Mouse (Mus musculus) right cerebral cortex, adult 18-20 months (tissue): ENCODE measurements around the gene Tceanc2.

Experiments
- DNase-seq: peaks from one replicate; pipeline ENCODE4 v3.0.0; 2022; ENCODE audit warnings: mixed read lengths

Gene Tceanc2

DNA sequence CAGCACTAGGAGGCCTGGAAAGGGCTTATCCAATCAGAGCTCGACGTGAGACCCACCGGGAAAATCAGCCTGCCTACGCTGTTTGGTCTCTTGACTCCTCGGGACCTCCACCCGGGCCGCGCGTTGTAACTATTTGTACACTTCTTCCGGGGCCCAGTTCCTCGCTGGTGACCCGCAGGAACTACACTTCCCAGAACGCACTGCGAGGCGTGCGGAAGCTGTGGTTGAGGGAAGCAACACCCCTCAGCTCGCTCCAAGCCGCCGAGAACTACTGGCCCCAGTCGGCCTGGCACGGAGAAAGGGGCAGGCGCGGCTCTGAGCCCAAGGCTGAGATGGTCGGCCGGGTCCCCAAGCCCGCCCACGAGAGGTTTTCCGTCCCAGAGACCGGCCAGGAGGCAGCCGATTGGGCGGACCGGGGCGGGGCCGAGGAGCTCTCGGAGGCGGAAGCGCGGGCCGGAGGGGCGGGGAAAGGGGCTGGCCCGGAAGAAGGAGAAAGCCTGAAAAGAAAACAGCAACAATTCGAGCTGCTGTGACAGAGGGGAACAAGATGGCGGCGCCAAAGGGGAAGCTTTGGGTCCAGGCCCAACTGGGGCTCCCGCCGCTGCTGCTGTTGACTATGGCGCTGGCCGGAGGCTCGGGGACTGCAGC is 610 bp downstream of the Tceanc2 start, which contains the start of gene Tmem59:
Tmem59 (plus strand) TSS at position 218 of the 648 bp plus-strand sequence.
- peak; percentile 97 for DNase-seq

DNA sequence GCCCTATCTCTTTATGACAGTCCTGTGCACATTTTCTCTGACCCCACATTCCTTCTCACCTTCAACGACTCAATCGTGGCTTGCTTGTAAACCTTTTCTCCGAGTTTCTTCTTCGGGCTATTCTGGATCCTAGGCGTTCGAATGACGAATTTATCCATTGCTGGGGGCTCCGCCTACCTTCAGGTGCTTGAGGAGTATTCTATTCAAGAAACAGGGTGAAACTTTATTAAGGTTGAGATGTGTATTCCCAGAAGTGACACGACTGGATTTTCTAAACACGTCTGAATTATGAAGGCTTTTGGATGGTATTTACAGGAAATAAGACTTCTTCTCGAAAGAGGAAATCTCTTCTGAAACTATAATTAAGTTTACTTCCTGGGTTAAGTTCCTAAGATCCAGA is 1.4 kb downstream of the Tceanc2 start:
- DNase-seq = no peak

DNA sequence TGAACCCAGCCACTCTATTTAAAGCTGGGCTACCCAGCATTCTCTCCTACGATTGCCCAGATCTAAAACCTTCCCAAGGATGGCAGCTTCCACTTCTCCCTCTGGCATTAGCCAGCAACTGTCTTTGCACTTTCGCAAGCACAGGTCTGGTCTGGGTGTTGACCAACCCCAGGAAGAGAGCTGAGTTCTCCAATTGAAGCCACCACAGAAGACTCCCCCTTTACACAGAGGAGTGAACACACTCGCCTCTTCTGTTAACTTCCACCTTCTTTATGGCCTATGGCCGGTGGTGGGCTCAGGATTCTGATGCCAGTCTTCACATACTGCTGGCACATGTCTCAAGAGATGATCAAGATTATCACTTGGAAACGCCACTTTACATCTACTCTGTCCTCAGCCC is 11.1 kb downstream of the Tceanc2 start:
- no peak for DNase-seq

DNA sequence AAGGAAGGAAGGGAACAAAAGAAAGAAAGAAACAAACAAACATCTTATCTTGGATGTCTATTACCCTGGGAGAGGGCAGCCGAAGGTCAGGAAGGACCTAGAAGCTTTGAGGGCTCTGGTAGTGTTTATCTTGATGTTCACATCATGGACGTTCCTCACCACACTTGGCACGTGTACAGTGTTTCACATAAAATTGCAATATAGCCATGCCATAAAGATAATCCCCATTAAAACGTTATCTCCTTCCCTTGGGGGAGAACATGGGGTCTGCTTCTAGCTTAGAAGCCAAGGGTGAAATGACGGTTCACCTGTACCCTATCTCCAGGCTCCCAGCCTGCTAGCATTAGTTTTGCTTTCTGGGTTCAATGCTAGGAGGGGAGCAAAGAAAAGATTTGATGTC is 12.2 kb downstream of the Tceanc2 start:
- no peak for DNase-seq

DNA sequence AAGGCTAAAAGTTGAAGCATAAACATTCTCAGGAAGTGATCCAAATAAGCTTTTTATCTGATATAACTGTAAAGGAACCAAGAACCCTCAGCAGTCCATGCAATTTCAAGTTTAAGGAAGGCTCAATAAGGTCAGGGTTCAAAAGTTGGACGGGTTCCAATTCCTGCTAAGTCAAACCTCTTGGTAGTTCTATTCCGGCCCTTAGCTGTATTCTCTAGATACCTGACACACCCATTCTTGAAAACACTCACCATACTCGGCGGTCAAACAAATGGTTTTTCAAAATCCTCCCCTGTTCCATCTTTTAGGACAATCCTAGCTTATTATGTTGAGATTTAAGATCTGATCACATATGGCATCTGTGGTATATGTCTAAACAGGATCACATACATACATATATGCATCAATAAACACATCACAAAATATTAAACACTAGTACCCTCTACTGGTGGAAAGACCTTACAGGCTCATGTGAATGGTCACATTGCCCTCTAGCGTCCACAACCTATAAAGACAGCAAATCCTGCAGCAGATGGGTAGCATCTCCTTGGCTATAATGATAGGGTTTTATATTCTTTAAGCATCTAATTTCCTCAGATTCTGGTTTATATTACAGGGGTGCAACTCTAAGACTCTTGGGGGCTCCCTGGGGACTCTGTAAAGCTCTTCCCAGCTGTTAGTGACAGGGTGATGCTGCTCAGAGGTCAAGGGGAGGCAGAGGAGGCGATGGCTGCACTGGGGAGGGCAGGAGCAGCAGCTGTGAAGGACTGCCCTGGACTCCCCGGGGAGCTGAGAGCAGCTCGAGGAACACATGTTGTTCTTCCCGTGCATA is 14.9 kb downstream of the Tceanc2 start:
- DNase-seq = peak; percentile 64

DNA sequence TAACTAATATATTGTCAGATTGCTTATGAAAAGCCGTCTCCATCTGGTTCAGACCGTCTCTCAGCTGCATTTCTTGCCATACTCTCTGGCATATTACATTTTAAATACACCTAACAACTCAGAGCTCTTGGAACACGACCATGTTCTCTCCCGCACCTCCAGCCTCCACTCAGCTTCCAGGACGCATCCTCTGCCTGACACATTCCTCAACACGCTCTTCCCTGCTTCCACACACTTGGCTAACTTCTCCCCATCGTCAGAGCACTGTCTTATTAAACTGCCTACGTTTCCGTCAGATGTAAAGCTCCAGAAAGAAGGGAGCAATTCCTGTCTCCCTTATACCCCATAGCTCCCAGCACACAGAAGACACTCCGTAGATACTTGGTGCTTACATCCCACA is 15.6 kb downstream of the Tceanc2 start:
- DNase-seq = peak; percentile 73

DNA sequence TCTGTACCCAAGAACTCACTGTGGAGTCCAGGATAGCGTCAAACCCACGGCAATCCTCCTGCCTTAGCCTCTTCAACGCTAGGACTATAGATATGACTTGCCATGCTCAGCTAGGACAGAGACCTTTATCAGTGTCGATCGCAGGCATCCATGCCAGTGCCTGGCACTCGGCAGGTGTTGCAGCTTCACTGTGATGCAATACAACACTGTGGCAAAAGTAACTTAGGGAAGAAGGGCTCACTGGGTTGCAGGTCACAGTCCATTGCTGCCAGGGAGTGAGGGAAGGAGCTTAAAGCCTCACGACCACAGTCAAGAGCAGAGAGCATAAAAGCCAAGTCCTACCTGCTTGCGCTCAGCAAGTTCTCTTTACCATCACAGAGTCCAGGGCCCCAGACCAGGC is 18.7 kb downstream of the Tceanc2 start:
- no peak for DNase-seq

DNA sequence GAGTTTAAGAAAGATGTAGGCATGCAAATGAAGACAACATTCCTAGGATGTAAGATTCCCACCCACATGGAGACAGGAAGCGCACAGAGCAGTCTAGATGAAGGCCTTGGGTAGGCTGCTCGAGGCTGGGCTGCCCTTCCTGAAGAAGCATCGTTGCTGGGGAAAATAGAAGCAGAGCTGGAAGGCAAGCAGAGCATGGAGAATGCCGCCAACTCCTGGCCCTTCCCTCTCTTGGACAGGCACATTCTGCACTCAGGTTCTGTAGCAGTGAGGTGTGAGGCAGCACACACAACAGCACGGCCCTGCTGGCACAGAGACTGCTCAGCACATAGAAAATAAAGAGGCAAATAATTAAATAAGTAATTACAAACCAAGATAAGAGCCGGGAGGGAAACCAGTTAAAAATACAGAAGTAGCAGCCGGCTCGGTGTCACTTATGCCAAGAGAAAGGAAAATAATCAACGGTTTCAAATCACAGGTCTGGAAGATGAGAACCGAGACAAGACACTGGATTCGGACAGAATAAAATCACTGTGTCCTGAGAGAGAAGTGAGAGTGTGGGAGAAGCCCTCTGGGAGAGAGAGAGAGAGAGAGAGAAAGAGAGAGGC is 19.6 kb downstream of the Tceanc2 start:
- DNase-seq = peak; percentile 27

DNA sequence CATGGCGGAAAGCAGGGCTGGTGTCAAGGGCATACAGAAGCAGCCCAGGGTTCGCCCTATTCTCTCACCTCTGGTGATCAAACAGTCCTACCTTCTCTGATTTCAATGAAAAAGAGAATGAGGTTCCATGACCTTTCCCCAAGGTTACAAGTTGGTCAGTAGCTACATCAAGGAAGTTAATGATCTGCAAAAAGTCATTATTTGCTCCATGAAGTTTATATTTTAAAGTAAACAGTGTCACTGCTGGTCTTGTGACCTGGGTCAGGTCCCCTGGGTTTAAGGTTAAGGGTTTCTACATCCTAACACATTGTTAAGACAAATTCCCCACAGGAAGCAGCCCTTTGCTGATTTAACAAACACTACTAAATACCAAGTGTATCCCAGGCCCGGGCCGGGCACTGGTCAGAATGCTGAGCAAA is 21.9 kb downstream of the Tceanc2 start:
- no peak for DNase-seq

DNA sequence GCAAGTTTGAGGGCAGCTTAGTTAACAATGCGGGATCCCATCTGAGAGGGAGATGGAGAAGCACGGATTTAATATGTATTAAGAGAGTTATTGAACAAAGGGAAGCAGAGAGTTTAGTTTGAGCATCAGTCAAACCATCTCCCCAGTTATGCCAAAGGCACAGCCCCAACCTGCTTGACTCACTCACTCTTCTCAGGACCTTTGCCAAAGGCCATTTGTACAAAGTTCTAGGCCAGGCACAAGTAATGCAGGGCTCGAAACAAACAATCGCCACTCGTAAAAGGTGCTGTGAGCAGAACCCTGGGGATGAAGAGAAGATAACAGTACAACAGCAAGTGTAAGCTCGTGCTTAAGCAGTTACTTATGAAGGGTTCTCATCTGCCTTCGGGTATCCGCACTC is 26.3 kb downstream of the Tceanc2 start:
- no peak for DNase-seq

DNA sequence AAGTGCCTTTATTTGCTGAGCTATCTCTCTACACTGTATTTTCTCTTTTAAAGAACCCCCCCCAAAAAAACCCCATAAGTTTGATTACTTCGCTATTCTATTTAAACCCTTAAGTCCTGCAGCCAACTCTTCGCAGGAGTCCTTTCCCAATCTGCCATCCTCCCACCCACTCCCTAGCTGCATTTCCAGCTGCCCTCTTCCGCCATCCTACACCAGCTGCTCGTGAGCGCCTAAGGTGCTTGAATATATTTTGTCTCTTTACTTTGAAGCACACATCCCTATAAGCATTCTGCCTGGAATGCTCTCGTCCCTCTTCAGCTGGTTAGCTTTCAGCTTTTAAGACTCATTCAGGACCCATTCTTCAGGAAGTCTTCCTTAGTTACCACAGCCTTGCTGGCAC is 27.9 kb downstream of the Tceanc2 start:
- peak; percentile 66 for DNase-seq

DNA sequence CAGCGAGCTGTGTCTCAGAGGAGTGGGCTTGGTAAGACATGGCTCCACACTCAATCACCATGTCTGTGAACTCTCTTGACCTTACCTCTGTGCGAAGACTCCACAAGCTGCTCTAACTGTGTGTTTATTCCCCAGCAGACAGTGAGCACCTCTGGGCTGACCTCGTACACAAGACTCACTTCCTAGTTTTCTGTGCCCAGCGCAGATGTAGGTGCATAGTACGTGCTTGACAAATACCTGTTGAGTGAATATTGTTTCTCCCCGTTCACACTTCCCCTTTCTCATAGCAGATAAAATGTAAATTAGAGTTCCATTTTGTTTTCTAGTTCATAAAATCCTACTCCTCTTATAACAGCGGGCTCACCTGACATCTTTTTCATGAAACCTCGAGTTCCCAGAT is 35.4 kb downstream of the Tceanc2 start:
- no peak for DNase-seq

DNA sequence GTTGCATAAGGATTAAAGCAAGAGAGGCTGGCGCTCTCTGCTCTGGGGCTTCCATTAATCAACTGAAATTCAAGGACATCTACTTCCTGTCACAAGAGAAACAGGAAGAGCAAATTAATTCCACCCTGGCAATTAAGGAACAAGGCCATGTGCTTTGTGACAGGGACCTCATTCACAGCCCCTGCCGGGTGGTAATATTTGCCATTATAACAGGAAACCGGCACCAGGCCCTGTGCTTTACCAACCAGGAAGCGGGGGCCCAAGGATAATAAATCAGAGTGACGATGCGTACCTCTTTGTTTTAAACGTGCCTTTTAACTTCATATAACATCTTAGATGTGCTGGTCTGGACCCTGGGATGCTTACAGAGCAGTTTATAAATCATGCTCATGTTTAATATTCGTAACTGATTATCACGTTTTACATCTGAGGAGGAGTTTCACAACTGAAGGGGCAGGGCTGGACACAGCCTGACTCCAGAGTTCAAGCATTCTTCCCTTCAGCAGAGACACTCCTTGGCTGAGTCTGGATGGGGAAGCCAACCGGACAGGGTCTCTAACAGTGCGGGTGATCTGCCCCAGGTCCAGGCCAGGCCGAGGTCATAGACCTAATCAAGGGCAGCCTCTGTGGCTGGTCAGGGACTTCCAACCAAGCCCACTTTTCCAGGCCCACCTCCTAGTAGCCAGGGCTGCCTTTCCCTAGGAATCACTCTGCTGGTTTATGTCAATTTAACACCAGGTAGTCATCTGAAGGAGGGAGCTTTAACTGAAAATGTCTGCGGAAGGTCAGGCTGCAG is 38.9 kb downstream of the Tceanc2 start:
- DNase-seq = no peak

DNA sequence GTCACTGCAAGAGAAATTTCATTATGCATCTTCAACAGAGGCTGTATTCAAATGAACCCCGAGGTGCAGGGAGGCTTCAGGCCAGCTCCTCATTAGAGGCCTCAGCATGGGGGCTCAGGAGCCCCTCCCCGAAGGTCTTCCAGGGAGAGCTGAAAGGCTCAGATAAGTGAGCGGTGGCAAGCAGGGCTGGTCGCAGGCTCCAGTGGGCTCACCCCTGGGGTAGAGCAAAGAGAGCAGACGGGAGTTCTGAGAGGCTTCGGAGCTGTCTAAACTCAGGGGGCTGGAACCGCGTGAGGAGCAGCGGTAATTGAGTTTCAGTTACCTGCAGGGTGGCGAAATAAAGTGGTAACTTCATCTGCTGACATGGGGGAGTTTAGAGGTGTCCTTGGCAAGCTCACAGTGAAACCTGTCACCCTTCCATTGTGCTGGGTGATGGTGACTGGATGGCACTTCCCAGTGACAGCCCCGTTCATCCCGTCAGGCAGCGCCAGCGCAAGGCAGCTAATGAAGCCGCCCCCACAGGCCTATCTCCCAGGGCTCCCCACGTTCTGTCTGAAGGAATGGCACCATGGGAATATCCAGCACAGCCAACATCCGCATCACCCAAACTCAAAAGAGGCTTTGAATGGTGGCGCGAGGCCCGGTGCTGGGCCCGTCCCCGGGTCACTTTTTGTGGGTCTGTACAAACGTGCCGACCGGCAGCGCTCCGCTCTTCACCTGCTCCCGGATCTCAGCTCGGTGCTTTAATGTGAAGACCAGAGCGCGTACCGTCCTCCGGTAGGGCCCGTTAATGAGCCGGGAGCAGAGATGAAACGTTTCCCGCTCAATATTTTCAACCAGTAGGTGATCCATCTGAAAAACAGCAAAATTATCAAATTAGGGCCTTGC is 39.7 kb downstream of the Tceanc2 start:
- DNase-seq = no peak

DNA sequence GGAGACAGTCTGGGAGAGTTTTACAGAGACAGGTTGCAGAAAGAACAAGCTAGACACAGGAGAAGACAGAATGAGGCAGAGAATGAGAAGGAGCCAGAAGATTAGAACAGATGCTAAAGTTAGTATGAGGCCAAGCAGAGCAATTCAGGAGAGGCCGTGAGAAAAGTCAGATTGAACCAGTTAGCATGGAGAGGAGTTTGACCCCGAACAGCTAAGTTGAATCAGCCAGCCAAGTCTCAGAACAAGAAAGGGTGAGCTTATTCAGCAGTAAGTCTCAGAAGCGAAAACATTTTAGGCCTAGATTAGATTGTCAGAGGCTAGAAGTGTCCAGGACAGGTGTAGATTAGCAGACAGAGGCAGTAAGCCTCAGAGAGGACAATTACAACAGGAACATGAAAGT is 42.4 kb downstream of the Tceanc2 start:
- no peak for DNase-seq

DNA sequence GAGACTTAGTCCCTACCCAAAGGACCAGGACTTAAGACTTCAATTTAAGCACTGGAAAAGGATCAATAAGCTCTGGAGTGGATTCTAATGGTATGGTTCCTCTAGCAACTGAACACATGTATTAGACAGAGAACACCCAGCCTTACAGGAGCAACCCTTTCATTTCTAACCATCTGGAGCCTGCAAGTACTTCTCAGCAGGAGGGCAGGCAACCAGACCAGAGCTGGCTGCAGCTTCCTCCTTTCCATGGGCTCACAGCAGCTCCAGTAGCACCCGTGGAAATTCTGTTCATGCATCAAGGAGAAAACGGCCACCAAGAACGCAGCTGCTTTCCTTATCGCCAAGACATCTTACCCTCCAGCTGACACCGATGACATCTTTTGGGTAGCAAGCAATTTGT is 43.3 kb downstream of the Tceanc2 start:
- DNase-seq = no peak

DNA sequence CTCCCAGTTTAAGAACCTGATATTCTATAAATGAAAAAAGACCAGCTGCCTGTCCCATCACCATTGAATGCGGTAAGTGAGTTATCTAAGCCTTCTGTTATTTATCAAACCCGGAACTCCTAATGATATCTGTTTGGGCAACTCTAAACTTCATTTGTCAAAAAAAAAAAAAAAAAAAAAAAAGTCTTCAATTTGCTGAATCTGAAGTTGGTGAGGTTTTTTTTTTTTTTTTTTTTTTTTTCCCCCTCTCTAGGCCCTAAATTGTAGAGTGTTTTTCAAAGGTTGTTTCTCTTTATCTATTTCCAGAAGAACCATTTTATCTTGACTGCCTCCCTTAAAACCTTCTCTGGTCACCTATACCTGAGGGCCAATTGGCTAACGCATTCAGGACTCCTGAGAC is 44.0 kb downstream of the Tceanc2 start:
- DNase-seq = no peak

DNA sequence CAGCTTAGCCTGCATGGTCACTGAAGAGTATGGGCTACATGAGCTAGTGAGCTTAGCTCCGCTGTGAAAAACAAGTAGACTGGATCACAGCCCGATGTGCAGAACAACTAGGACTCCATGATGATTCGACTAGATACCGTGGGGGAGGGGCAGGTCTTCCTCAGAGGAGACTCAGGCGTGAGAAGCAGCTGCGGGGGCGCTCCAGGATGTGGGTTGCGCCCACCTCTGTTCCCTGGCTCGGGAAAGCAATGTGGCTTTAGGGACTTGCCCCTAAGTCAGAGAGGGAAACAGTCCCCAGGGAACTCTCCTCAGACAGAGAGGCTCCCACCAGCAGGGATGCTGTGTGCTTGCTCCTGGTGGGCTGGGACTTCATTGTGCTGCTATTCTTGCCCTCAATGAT is 48.4 kb downstream of the Tceanc2 start:
- DNase-seq = peak; percentile 48

DNA sequence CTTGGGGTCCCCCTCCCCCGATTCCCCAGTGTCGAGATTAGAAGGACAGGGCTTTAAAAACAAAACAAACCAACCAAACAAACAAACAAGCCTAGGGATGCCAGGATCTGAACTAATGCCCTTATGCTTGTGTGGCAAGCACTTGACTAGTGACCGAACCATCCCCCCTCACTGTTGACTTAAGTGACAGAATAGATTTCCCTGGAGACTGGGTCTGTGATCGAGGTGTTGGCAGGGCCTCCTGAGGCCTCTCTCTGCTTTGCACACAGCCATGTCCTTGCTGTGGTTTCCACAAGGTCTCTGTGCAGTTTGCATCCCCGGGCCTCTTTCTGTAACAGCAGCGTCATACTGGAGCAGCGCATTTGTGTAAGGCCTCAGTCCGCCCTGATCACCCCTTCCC is 49.5 kb downstream of the Tceanc2 start:
- no peak for DNase-seq

DNA sequence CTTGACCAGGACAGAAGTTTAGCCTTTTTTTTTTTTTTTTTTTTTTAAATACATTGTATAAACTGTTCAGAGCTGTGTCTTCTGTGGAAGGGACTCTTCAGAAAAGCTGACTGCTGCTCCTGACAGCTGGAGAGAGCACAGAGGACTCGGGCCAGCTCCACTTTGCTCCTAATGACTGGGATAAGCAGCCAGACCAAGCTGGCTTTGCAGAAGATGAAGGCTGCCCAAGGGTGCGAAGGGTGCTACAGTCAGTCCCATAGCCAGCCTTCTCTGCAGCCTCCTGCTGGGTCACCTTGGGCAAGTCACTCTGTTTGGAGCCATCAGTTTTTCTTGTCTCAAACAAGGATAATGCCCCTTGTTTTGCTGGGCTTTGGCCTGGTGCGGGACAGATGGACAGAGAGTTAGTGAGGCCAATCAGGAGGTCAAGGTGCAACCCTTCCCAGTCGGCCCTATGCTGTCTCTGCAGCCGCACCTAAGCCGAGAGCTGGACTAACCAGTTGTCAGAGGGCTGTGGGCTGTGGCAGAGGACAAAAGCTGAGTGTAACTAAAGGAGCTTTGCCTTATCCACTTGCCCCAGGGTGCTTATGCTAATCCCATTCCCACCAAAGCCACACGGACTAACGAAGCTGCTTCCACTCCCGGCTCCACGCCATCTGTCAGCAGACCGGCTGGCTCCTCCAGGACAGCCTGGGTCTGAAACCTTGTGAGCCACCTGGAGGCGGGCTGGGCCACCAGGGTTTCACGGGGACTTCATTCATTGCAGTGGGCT is 50.8 kb downstream of the Tceanc2 start:
- DNase-seq = no peak

DNA sequence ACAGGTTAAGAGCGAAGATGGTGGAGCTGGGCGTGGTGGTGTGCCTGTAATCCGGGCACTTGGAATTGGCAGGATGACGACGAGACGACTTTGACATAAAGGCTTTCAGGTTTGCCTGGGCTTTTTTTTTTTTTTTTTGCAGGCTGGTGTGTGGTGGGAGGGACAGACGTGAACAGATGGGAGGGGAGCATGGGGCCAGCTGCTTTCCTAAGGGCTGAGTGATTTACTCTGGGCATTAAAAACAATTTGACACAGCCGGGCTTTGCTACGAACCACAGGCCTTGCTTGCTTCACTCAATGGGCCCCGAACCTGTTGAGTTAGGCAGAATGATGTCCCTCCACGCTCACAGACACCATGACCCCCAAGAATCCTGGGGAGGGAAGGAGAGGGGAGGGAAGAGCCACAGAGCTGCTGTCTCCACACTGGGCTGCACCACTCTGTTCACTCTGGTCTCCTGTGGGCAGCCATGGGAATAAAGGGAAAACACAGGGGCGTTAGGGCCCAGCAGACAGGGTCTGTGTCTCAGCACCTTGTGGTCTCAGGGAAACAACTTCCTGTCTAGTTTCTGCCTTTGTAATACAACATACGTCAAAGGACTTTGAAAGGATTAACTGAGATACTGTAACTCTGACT is 51.9 kb downstream of the Tceanc2 start:
- DNase-seq = no peak
